Mouse (Mus musculus) liver (tissue): ENCODE data around the gene Gm9732.
A peak's percentile ranks its signal among the peaks of the same experiment; 100 is the strongest.
"Not testable (repeated sequence)": the region's sequence is repeated elsewhere in the genome, so short reads cannot be mapped to it uniquely, and the experiment has no call there.

ENCODE experiments used
- DNase-seq: peaks from one replicate; pipeline ENCODE4 v3.0.0-alpha.2; 2020; ENCODE audit warnings: mixed read lengths

Gm9732 gene

DNA sequence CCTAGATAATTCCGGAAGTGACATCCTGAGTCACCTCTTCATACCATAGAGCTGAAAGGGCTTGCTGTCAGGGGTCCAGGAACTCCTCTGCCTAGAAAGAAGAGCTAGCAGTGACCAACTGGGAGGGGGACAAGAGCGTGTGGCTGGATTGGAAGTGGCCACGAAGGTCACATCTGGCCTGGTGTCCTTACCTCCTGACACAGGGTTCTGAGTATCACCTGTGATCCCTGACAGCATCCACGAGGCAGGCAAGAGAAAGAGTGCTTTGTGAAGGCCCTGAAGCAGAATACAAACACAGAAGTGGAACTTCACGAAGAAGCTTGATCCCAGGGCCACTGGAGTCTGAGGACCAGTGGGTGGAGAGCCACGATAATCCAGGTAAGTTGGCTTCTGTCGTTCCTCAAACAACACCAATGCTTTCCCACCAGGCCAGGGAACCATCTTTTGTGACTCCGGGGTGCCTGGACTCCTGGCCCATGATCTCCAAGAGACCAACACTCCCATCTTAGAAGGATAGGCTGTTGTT lies at the start of gene Gm9732:
Gene Gm9732, plus strand, starts transcription at position 51 of the 526 bp plus-strand sequence.
- not testable (repeated sequence) for DNase-seq

DNA sequence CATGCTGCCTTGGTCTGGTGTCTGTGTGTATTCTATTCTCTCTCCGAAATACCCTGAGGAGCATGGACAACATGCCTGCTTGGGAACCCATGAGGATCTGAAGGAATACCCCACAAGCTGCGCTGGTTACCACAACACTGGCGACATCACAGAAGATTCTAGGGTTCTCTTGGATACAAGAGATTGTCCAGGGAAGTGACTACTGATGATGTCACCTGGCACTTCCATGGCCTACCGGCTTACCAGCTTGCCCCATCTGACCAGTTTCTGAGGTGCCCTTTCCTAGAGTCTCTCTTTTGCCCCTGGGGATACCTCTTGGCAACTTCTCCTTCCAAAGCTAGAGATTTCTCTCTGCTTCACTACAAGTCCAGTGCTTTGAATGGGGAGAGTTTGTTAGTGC lies 39.6 kb upstream of the Gm9732 start, which contains the start of gene Gm8122:
Gene Gm8122, minus strand, starts transcription at position 101 of the 400 bp plus-strand sequence.
- DNase-seq: not testable (repeated sequence)

DNA sequence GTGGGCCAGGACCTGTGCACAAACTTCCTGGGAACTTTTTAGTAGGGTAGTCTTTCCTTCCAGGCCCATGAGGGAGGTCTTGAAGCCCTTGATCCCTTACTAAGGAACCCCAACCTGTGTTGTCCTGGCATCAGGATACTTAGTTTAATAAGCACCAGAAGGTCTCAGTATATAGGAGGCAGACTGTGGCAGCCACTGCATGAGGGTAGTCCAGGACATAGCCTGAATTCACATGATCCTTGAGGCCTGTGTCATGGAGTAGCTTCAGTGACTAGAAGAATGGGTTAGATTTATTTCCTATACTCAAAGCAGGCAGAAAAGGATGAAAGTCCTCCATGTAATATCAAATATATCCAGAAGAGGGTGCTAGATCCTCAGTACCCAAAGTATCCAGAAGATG lies 37.1 kb upstream of the Gm9732 start:
- not testable (repeated sequence) for DNase-seq

DNA sequence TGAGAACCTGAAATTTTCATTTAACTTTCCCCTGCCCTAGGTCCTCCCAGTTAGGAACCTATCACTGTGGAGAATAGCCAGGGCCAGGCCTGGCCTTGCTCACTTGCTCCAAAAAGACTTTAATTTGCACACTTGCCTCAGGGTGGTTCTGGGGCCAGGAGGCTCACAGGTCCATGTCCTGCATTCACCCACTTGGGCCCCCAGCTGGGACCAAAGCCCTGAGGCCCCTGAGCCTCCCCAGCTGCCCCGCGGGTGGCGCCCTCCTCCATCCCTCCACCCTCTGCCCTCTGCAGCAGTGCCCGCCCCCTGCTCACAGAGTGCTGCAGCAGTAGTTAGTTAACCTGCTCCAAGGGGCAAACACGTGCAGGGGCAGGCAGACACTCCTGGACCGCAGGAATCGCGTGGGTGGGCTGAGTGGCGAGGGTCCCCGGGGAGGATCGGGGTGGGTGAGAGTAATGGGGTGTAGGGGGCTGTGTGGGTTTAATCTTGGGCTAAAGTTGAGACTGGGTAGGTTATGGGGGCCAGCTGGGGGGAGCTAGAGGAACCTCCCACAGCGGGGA lies 25.1 kb upstream of the Gm9732 start:
- not testable (repeated sequence) for DNase-seq

DNA sequence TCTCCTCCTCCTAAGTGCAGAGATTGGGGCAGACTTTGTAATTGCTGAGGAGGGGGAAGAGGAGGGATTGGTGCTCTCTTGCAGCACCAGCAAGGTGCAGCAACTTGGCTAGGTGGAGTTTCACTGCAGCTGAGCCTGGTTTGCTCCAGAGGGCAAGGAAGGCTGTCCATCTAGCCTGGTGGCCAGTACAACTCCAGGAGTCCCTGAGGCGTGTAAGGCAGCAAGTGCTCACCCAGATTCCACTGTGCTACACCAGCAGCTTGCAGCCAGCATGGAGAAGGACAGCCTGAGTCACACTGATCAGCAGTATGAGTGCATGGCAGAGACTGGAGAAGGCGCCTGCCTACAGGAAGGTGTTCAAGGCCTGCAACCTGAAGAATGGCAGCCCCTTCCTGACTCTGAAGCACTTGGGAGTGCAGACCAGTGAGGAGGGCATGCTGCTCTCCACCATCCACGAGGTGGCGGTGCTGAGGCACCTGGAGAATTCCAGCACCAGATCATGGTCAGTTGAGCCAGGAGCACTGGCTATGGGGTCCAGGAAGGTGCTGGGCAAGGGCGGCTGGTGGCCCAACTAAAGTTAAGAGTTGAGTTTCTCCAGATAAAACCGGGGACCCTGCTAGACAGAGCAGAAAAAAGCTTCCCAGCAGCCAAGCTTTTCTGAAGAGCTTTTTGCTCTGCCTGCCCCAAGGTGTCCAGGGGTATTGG lies 24.1 kb upstream of the Gm9732 start:
- not testable (repeated sequence) for DNase-seq

DNA sequence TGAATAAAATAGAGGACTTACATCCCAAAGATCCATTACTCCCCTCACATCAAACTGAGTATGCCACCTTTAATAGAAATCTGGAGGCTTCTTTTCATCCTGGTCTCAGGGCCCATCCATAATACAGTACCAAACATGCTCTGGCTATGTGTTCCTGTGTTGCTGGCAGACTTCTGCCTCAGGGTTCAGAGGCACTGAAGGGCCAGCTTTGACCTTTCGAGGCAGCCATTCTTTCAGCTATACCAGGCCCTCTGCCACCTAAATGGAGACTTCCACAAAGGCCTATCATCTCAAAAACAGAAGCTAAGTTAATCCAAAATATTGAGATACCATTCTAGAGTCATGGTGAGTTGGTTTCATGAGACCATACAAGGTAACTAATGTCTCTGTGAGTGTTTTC lies 18.3 kb upstream of the Gm9732 start:
- not testable (repeated sequence) for DNase-seq

DNA sequence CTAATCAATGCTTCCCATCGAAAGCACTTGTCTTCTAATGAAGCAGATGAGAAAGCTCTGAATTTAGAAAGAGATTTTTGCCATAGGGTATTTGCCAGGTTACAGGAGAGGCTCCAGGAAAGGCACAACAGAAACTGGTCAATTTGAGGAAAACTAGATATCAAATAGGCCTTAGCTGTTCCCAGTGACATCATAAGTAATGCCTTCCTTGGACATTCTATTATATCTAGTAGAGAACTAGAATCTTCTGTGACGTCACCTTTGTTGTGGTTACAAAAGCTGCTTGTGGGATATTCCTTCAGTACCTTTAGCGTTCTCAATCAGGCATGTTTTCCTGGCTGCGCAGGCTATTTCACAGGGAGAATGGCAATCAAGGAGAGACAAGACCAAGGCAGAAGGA lies 16.5 kb upstream of the Gm9732 start, which contains the start of gene Gm8126:
Gene Gm8126, plus strand, starts transcription at position 301 of the 400 bp plus-strand sequence.
- not testable (repeated sequence) for DNase-seq

DNA sequence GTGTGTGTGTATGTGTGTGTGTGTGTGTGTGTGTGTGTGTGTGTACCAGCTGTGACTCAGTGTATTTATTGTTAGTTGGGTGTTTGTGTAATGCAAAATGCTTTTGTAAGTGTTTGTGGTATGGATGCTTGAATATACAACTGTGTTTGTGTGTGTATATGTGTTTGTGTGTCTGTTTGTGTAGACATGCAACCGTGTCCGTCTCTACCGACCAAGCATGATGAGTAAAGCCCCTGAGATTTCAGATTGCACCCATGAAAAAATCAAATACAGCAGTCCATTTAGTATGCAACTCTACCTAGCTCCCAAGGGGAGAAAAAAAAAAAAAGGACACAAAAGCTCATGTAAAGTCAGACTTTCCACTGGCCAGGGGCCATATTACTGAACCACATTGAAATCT lies 11.4 kb upstream of the Gm9732 start:
- DNase-seq: not testable (repeated sequence)

DNA sequence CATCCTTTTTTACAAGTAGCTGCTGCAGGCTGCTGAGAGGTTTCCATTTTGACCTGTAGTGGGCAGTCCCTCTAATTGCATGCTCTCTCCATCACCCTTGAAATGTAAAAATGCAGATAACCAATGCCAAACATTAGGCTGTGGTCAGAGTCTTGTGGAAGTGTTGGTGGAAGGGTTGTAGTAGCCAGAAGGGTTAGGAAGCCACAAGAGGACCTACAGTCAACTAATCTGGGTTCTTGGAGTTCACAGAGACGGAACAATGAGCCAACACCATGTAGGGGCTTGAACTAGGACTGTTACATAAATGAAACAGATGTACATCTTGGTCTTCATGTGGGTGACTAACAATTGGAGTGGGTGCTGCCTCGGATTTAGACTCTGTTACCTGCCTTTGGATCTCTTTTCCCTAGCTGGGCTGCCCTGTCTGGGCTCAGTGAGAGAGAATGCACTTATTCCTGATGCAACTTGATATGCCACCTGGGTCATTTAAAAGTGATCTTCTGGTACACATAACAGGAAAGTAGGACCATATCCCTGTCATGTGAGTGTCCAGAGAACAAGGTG lies 6.2 kb upstream of the Gm9732 start:
- not testable (repeated sequence) for DNase-seq

DNA sequence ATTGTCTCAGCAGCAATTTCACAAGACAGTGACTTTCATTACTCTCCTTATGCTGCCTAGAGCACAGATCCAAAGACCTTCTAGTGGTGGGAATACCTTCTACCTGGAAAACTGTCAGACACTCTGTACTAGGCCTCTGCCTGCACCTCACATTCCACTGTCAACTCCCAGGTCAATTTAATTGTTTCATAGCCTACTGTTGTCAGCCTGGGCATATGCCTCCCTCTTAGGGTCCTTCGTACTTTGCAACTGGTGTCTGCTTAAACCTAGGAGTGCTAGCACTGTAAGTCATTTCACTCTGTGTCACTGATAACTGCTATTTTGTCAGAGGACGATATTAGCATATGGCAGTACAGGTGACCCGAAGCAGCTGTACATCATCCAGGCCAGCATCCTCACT lies 5.6 kb upstream of the Gm9732 start:
- DNase-seq: not testable (repeated sequence)

DNA sequence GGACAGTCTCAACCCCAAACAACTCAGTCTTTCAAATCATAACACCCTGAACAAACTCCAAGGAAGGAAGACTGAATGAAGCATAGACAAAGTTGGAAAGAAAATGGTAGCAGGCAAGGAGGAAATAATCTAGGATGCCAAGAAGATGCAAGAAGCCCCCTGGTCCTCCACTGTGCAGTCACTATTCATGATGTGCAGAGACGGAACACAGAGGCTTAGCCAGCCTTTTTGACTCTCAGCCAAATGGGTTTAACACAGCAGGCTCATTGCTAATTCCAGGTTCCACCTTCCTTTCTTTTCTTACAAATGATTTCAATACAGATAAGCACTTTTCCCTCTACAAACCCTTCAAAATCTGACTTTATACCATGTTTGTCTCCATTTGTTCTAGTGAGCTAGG lies 1.7 kb upstream of the Gm9732 start:
- not testable (repeated sequence) for DNase-seq

DNA sequence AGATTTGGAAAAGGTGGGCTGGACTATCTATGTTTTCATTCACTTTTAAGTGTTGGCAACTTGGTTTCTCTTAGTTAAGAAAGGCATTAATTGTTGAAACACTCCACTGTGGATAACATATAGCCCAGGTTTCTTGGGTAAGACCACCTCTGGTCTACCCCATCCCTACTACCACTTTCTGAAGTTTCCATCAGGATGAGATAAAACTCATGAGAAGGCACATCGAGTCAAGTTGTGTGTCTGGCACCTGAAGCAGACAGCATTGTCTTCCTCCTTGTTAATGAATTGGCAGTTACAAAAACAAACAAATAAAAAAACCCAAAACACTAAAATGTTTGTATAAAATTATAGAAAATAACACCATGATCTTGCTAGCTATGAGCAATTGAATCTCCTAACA lies 916 bp downstream of the Gm9732 start:
- DNase-seq: not testable (repeated sequence)

DNA sequence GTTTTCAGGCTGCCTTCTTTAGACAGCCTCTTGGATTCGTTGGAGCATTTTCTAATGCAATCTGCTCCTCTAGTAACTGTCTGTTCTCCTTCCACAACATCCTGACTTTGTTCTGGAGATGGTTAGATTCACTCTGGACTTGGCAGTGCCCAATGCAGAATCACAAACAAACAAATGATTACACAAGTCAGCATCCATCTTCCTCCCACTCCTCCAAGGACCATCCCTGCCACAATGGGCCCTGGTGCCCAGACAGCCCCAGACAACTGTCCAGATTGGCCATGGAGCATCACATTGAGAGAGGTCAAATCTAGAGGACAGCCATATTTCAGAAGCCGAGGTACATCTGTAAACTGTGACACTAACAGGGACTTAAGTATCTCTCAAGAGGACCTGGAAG lies 2.6 kb downstream of the Gm9732 start:
- DNase-seq: not testable (repeated sequence)

DNA sequence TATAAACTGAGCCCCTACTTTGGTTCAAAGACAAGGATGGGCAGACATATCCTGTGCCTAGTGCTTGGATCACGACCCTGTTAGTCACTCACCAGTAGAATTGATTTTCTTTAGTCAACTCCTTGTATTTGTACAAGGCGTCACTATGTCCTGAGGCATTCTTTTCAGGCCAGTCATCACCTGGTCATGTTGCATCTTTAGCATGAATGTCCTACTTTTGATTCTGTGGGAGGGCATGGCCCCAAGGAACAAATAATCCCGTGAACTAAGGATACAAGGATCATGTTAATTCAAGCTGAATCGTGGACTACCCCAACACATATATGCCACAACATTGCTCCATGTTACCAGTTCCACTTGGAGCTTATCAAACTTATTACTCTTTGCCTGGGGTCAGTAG lies 3.3 kb downstream of the Gm9732 start:
- not testable (repeated sequence) for DNase-seq

DNA sequence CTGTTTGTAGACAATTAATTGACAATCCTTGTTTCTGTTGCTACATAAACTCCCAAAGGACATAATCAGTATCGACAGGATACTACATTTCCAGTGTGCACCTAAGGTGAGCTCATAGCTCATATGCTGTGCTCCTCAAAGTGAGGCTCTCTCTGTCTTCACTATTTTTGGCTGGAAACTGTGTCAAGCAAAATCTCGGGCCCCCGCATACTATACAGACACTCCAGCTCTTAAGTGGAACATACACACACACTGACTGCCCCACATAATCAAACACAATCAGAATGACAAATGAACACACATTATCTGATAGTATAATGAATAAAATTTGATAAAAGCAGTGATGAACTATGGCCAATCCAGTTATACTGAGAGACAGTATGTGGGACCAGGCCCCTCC lies 3.8 kb downstream of the Gm9732 start:
- not testable (repeated sequence) for DNase-seq

DNA sequence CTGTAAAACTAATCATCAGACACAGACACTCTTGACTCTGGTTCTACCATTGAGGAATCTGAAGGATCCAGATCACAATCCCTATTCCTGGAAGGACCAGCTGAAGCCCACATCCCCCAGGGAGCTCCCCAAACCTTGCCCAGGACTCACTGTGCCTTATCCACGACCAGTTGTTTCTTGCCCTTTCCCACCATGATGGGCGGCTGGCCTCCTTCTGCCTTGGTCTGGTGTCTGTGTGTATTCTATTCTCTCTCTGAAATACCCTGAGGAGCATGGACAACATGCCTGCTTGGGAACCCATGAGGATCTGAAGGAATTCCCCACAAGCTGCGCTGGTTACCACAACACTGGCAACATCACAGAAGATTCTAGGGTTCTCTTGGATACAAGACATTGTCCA lies 18.7 kb downstream of the Gm9732 start, which contains the start of gene Gm8127:
Gene Gm8127, minus strand, starts transcription at position 330 of the 400 bp plus-strand sequence.
- not testable (repeated sequence) for DNase-seq

DNA sequence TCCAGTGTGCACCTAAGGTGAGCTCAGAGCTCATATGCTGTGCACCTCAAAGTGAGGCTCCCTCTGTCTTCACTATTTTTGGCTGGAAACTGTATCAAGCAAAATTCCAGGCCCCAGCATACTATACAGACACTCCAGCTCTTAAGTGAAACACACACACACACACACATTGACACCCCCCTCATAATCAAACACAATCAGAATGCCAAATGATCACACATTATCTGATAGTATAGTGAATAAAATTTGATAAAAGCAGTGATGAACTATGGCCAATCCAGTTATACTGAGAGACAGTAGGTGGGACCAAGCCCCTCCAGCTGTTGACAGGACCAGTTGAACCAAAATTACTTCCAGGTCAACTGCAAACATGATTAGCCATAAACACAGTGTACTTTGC lies 44.7 kb downstream of the Gm9732 start:
- not testable (repeated sequence) for DNase-seq

DNA sequence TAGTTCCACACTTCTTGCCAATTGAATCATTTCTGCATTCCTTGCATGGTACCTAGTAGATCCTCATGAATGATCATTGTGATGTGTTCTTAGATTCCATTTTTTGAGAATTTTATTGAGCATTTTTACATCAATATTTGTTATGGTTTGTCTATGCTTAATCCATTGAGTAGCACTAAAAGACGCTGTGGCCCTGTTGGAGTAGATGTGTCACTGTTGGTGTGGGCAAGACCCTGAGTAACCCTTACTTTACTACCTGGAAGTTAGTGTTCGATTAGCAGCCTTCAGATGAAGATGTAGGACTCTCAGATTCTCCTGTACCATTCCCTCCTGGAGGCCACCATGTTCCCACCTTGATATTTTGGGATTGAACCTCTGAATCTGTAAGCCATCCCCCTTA lies 53.8 kb downstream of the Gm9732 start:
- DNase-seq: not testable (repeated sequence)

DNA sequence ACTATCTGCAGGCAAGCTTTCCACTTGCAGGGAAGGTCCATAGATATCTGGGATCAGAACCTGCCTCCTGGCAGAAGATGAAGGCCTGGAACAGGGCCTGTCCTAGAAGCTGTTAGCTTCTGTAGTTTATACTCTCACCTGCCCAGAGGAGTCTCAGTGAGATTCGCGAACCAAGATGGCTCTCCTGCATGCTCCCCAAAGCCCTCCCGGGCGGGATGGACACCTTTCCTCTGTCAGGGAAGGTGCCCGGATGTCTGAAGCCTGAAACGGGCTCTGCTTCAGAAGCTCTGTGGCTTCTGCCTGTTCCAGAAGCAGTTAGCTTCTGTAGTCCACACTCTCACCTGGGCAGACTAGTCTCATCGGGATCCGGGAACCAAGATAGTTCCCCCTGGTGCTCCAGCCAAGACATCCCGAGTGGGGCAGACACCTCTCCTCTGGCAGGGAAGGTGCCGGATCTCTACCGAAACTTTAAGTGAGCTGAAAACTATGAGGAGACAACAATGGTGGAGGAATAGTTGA lies 56.6 kb downstream of the Gm9732 start:
- peak; percentile 17 for DNase-seq

DNA sequence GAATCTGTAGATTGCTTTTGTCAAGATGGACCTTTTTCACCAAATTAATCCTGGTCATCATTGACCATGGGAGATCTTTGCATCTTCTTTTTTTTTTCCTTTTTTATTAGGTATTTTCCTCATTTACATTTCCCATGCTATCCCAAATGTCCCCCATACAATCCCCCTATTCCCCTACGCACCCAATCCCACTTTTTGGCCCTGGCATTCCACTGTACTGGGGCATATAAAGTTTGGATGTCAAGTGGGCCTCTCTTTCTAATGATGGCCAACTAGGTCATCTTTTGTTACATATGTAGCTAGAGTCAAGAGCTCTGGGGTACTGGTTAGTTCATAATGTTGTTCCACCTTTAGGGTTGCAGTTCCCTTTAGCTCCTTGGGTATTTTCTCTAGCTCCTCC lies 62.8 kb downstream of the Gm9732 start:
- DNase-seq: not testable (repeated sequence)

DNA sequence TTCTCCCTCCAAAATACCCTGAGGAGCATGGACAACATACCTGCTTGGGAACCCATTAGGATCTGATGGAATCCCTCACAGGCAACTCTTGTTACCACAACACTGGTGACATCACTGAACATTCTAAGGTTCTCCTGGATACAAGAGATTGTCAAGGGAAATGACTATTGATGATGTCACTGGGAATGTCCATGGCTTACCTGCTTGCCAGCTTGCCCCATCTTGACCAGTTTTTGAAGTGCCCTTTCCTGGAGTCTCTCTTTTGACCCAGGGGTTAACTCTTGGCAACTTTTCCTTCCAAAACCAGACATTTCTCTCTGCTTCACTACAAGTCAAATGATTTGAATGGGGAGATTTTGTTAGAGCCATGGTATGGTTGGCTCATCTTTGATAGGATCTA lies 72.9 kb downstream of the Gm9732 start, which contains the start of gene 1700001F09Rik:
Gene 1700001F09Rik, minus strand, starts transcription at position 101 of the 400 bp plus-strand sequence.
- not testable (repeated sequence) for DNase-seq

DNA sequence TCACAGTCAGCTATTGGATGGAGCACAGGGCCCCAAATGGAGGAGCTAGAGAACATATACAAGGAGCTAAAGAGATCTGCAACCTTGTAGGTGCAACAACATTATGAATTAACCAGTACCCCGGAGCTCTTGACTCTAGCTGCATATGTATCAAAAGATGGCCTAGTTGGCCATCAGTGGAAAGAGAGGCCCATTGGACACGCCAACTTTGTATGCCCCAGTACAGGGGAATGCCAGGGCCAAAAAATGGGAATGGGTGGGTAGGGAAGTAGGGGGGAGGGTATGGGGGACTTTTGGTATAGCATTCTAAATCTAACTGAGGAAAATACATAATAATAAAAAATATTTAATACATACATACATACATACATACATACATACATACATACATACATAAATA lies 78.1 kb downstream of the Gm9732 start:
- not testable (repeated sequence) for DNase-seq
